In the genomic region with DNA sequence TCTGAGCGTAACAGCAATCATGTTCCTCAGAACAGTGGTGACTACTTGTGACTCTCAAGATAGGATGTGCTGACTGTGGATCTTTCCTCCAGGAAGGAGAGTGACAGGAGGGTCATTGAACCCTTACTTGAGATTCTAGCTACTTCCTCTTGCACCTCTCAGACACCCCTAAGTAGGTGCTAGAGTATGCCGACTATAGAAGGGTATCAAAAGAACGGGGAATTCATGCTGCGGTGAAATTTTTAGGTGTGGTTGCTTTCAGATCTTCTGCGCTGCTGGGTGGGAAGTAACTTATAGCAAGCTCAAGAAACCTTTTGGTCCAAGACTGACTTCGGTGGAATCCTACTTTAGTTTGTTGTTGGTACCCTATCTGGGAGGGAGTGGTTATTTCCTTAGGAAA, we compare ENCODE assay signal across 9 mouse cellular contexts. TPM values are rescaled to one million over a fixed set of nuclear protein-coding genes. Genes with fewer than 3 reads are reported as not detected.
A peak's percentile ranks its signal among the peaks of the same experiment; 100 is the strongest.
DNase-seq lines count a peak whose midpoint lies in the region; ATAC-seq and TF ChIP-seq lines count a peak whose summit lies in the region.
"Had no signal": no experiment of that assay in that cellular context is flagged by ENCODE, and none has a peak within 500 bp of the region (broad histone marks: within the 10 kb centered on the region; RNA-seq: fewer than 3 reads in every experiment).

No protein-coding gene starts in this region.

- H3K4me1 ChIP-seq in hindbrain, embryonic 16.5 days (ENCODE audit: control insufficient read depth, insufficient read depth, low read depth, low read length): peaks cover 6% of the 10 kb centered on the region
- peaks cover 10% of the 10 kb centered on the region for H3K4me1 ChIP-seq in midbrain, embryonic 16.5 days (ENCODE audit: control insufficient read depth, insufficient read depth, low read length)

- peak overlapping the region; percentile 74 for H3K4me2 ChIP-seq in hindbrain, embryonic 16.5 days (ENCODE audit: low read length)
- peak overlapping the region; percentile 67 for H3K4me2 ChIP-seq in midbrain, embryonic 16.5 days (ENCODE audit: low read length)

- DNase-seq in gastrocnemius, adult 2 months: no peak
- no peak for DNase-seq in gastrocnemius, adult 8-10 months (ENCODE audit: low spot score in 2 of 2)
- DNase-seq in CD4-positive, CD25-positive, alpha-beta regulatory T cell, adult 2 months (ENCODE audit: low read depth, low spot score): peak; percentile 77
- DNase-seq in cerebellum, adult 18-20 months: no peak
- no peak for DNase-seq in left cerebral cortex, postnatal 25 days (ENCODE audit: low spot score in 2 of 2)
- DNase-seq in adrenal gland, postnatal 4 days (ENCODE audit: low spot score in 2 of 2): no peak

- no peak for TF ChIP-seq CTCF in gastrocnemius, adult 2 months (IDR thresholded peaks at IDR 0.05)

- no peak overlapping the region; the same call in 1 of the 2 replicates for H3K4me3 ChIP-seq in gastrocnemius, adult 2 months
- no peak overlapping the region for H3K4me3 ChIP-seq in hindbrain, embryonic 16.5 days (ENCODE audit: low read length)
- H3K4me3 ChIP-seq in midbrain, embryonic 16.5 days (ENCODE audit: low read depth, low read length): no peak overlapping the region

- no peaks in the 10 kb centered on the region for H3K9me3 ChIP-seq in hindbrain, embryonic 16.5 days (ENCODE audit: control insufficient read depth, low read length)
- no peaks in the 10 kb centered on the region for H3K9me3 ChIP-seq in midbrain, embryonic 16.5 days (replicated peaks; ENCODE audit: control insufficient read depth, low read length, poor library complexity, severe bottlenecking)
- H3K9me3 ChIP-seq: embryonic facial prominence, embryonic 12.5 days had no signal

- H3K36me3 ChIP-seq in hindbrain, embryonic 16.5 days (ENCODE audit: control insufficient read depth, insufficient read depth, low read length): no peaks in the 10 kb centered on the region
- H3K36me3 ChIP-seq in midbrain, embryonic 16.5 days (ENCODE audit: control insufficient read depth, insufficient read depth, low read length): no peaks in the 10 kb centered on the region
- H3K36me3 ChIP-seq: embryonic facial prominence, embryonic 12.5 days had no signal

- no peaks in the 10 kb centered on the region for H3K27me3 ChIP-seq in hindbrain, embryonic 16.5 days (replicated peaks; ENCODE audit: control insufficient read depth, insufficient read depth, low read length)
- H3K27me3 ChIP-seq in midbrain, embryonic 16.5 days (ENCODE audit: control insufficient read depth, insufficient read depth, low read depth, low read length): no peaks in the 10 kb centered on the region
- H3K27me3 ChIP-seq: embryonic facial prominence, embryonic 12.5 days had no signal

- no peak overlapping the region for H3K9ac ChIP-seq in hindbrain, embryonic 16.5 days (ENCODE audit: low read depth, low read length)
- no peak overlapping the region for H3K9ac ChIP-seq in midbrain, embryonic 16.5 days (ENCODE audit: low read depth, low read length)

- intact Hi-C loops in gastrocnemius, adult 2 months (cut with DNase I): loop anchor here (10.0 kb wide), 3 partner anchors 89 to 881 kb away; no protein-coding TSS in a partner anchor
- intact Hi-C loops in left cerebral cortex, postnatal 25 days (cut with DNase I): loop anchor here (2.0 kb wide), 1 partner anchor 45 kb away; no protein-coding TSS in a partner anchor

- H3K27ac ChIP-seq in gastrocnemius, adult 2 months: peak overlapping the region; percentile 98
- no peak overlapping the region; the same call in 1 of the 2 replicates for H3K27ac ChIP-seq in hindbrain, embryonic 16.5 days (ENCODE audit: low read depth, low read length)
- H3K27ac ChIP-seq in midbrain, embryonic 16.5 days (ENCODE audit: low read length): no peak overlapping the region

- no peak for ATAC-seq in hindbrain, embryonic 16.5 days
- ATAC-seq in midbrain, embryonic 16.5 days: no peak

- WGBS in hindbrain, embryonic 16.5 days: 92% methylated on average over 6 of the region's 6 CpGs
- 94% methylated on average over 6 of the region's 6 CpGs for WGBS in midbrain, embryonic 16.5 days

RNA-seq across cellular contexts. Expression of a gene that starts 53.9 kb away (rescaled TPM):
- 10 to 100 TPM; 24.0 to 29.3 TPM for total RNA-seq in gastrocnemius, adult 2 months (2021)
- 10 to 100 TPM; 21.9 to 27.5 (median 24.5) TPM for total RNA-seq in gastrocnemius, adult 8-10 months (2022)
- polyA plus RNA-seq in hindbrain, embryonic 16.5 days (2015; fragmentation: Nextera tagmentation; extraction: Ambion mirVana): 172 and 192 TPM in 2 replicates
- polyA plus RNA-seq in midbrain, embryonic 16.5 days (2015; fragmentation: Nextera tagmentation; extraction: Ambion mirVana): 157 and 169 TPM in 2 replicates
- 100 to 1,000 TPM; 238 to 249 TPM for total RNA-seq in left cerebral cortex, postnatal 25 days (2021)
- 100 to 1,000 TPM; 167 to 169 TPM for total RNA-seq in adrenal gland, postnatal 4 days (2021)

Comparison
In these comparisons a context has a peak if more than half of its experiments do, and no peak if none do; other contexts are left out.
1. RNA of a gene that starts 53.9 kb away (total RNA-seq): 238 to 249 TPM in left cerebral cortex, postnatal 25 days and 167 to 169 TPM in adrenal gland, postnatal 4 days; 24.0 to 29.3 TPM in gastrocnemius, adult 2 months and 21.9 to 27.5 TPM in gastrocnemius, adult 8-10 months; every median in the first group is over 4 times any median in the second.